Mouse (Mus musculus): ENCODE measurements around the gene Krtap4-8.
"Not testable (repeated sequence)": the region's sequence is repeated elsewhere in the genome, so short reads cannot be mapped to it uniquely, and the experiment has no call there.

Krtap4-8 gene

DNA sequence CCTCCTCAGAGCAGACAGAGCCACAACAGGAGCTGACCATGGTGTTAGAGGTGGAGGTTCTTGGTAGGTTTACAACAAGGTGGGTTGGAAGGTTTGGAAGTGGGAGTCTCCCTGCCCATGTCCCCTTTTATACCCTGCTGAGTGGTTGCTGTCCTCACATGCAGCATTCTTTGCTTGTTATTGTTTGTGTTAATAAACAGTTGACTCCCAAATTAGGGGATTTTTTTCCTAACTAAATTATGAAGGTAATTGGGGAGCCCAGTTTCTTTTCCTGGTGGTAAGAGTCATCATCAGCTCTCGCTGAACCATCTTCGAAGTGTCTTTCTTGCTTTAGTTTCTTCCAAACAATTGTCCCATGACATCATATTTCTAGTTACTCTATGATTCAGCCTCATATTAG lies at the start of gene Krtap4-8:
Krtap4-8 (minus strand) TSS at position 101 of the 400 bp plus-strand sequence.
- DNase-seq, result no peak

DNA sequence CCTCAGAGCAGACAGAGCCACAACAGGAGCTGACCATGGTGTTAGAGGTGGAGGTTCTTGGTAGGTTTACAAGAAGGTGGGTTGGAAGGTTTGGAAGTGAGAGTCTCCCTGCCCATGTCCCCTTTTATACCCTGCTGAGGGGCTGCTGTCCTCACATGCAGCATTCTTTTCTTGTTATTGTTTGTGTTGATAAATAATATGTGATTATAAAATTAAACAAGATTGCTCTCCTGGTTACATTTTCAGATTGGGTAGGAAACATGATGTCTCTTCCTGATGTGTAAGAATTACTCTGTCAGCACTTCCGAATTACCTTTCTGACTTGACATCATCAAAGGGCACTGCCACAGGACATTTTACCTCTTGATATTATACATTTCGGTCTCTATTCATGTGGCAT lies 35.1 kb upstream of the Krtap4-8 start, which contains the start of gene Gm11564:
Gm11564 (minus strand) TSS at position 101 of the 400 bp plus-strand sequence.
- DNase-seq, result not testable (repeated sequence)

DNA sequence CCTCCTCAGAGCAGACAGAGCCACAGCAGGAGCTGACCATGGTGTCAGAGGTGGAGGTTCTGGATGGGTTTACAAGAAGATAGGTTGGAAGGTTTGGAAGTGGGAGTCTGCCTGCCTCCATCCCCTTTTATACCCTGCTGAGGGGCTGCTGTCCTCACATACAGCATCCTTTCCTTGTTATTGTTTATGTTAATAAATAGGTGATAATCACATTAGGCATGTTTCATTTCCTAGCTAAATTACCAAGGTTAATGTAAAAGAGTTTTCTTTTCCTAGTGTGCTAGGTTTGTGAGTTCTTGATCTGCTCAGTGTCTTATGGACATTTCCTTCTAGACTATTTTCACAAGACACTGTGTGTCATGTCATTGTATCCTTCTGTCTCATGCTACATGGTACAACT lies 29.3 kb upstream of the Krtap4-8 start, which contains the start of gene Krtap4-13:
Krtap4-13 (minus strand) TSS at position 101 of the 400 bp plus-strand sequence.
- not testable (repeated sequence) for DNase-seq

DNA sequence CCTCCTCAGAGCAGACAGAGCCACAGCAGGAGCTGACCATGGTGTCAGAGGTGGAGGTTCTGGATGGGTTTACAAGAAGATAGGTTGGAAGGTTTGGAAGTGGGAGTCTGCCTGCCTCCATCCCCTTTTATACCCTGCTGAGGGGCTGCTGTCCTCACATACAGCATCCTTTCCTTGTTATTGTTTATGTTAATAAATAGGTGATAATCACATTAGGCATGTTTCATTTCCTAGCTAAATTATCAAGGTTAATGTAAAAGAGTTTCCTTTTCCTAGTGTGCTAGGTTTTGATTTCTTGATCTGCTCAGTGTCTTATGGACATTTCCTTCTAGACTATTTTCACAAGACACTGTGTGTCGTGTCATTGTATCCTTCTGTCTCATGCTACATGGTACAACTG lies 23.8 kb upstream of the Krtap4-8 start, which contains the start of gene Gm11554:
Gm11554 (minus strand) TSS at position 101 of the 400 bp plus-strand sequence.
- DNase-seq, result not testable (repeated sequence)

DNA sequence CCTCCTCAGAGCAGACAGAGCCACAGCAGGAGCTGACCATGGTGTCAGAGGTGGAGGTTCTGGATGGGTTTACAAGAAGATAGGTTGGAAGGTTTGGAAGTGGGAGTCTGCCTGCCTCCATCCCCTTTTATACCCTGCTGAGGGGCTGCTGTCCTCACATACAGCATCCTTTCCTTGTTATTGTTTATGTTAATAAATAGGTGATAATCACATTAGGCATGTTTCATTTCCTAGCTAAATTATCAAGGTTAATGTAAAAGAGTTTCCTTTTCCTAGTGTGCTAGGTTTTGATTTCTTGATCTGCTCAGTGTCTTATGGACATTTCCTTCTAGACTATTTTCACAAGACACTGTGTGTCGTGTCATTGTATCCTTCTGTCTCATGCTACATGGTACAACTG lies 18.3 kb upstream of the Krtap4-8 start, which contains the start of gene Gm11569:
Gm11569 (minus strand) TSS at position 101 of the 400 bp plus-strand sequence.
- not testable (repeated sequence) for DNase-seq

DNA sequence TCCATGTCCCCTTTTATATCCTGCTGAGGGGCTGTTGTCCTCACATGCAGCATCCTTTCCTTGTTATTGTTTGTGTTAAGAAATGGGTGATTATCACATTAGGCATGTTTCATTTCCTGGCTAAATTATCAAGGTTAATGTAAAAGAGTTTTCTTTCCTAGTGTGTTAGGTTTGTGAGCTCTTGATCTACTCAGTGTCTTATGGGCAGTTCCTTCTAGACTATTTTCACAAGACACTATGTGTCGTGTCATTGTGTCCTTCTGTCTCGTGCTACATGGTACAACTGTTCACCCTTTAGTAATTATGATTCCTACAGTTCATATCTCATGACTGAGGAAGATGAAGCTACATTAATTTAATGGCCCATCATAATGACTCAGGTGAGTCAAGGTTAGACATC lies 12.9 kb upstream of the Krtap4-8 start, which contains the start of gene Gm11596:
Gm11596 (minus strand) TSS at position 101 of the 400 bp plus-strand sequence.
- no peak for DNase-seq

DNA sequence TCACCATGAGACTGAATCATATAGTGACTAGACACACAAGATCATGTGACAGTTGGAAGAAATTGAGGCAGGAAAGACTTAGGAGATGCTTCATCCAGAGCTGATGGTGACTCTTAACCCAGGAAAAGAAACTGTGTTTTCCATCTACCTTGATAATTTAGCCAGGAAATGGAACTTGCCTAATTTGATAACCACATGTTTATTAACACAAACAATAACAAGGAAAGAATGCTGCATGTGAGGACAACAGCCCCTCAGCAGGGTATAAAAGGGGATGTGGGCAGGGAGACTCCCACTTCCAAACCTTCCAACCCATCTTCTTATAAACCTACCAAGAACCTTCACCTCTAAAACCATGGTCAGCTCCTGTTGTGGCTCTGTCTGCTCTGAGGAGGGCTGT lies 4.4 kb upstream of the Krtap4-8 start, which contains the start of gene Krtap4-9:
Krtap4-9 (plus strand) TSS at position 301 of the 400 bp plus-strand sequence.
- DNase-seq, result not testable (repeated sequence)

DNA sequence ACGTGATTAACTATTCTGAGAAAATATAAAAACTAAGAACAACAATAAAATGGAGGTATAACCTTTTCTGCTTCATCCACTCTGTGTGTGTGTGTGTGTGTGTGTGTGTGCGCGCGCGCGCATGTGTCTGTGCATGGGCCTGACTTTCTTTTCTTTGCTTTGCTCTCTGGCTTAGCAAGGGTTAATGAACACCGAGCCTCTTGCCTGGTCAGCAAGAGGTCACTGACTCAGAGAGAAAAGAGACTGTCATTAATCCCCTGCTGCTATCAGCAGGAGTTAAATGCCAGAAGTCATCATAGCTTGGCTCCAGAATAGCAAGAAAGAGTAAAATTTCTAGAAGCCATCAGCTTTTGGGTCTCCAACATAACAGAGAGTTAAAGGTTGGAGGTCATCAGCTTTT lies 2.1 kb downstream of the Krtap4-8 start:
- no peak for DNase-seq

DNA sequence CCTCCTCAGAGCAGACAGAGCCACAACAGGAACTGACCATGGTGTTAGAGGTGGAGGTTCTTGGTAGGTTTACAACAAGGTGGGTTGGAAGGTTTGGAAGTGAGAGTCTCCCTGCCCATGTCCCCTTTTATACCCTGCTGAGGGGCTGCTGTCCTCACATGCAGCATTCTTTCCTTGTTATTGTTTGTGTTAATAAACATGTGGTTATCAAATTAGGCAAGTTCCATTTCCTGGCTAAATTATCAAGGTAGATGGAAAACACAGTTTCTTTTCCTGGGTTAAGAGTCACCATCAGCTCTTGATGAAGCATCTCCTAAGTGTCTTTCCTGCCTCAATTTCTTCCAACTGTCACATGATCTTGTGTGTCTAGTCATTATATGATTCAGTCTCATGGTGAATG lies 7.7 kb downstream of the Krtap4-8 start, which contains the start of gene Gm11595:
Gm11595 (minus strand) TSS at position 101 of the 400 bp plus-strand sequence.
- not testable (repeated sequence) for DNase-seq

DNA sequence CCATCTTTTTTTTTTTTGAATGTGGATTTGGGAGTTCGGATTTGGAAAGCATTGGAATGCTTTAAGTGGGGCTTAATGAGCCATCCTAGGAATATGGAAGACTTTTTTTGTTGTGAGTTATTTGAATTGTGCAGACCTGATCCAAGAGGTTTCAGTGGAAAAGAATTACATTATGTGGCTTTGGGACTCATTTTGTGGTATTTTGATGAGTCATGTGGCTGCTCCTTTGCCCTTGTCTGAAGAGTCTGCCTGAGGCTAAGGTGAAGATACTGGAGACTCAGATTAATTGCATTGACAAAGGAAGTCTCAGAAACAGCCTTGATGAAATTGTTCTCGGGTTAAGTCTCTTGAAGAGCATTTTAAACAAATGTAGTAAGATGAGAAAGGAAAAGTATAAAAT lies 12.1 kb downstream of the Krtap4-8 start:
- no peak for DNase-seq

DNA sequence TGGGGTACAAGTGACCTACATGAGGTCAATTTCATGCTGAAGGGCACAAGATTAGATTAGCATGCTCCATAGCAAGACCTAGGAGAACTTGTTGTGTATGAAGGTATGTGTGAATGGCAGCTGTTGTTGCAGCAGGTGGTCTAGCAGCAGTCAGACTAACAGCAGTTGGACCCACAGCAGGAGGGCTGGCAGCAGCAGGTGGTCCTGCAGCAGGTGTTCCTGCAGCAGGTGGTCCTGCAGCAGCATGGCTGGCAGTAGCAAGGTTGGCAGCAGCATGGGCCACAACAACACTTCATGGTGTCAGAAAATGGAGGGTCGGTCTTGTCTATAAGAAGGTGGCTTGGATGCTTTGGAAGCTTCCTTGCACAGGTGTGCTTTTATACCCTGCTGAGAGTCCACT lies 21.6 kb downstream of the Krtap4-8 start:
- no peak for DNase-seq

DNA sequence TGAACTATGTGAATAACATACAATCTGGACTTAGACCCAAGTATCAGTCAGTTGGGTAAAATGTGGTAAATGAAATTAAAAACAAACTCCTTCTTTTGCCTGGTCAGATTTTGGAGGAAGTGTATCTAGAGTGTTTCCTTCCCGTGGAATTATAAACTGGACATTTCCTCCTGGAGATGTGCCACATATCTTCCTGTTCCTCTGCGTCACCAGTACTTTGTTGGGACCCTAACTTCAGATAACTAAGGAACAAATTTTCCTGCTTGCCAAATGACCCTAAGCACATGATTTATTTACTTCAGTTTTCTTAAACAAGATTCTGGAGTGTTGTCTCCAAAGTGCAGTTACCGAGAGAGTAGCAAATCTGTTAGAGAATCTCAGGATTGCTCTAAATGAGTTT lies 36.5 kb downstream of the Krtap4-8 start:
- DNase-seq, result no peak

DNA sequence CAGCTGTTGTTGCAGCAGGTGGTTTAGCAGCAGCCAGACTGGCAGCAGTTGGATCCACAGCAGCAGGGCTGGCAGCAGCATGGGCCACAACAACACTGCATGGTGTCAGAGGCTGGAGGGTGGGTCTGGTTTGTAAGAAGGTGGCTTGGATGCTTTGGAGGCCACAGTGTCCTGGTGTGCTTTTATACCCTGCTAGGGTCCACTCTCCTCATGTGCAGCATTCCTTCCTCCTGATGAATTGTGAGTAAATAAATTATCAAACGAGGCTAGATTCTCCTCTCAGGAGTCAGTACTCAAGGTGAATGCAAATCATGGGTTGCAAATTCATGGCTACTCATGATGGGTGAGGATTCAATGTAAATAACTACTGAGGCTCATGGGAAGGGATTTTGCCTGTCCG lies 46.3 kb downstream of the Krtap4-8 start, which contains the start of gene Gm14180:
Gm14180 (minus strand) TSS at position 101 of the 400 bp plus-strand sequence.
- no peak for DNase-seq
